Mouse (Mus musculus): ENCODE results near the gene Foxn4. TPM values are rescaled to one million over a fixed set of nuclear protein-coding genes. Genes with fewer than 3 reads are reported as not detected.
A peak's percentile ranks its signal among the peaks of the same experiment; 100 is the strongest.

The Foxn4 gene
- polyA plus RNA-seq, 1 experiment from 2014 or later = not detected

DNA sequence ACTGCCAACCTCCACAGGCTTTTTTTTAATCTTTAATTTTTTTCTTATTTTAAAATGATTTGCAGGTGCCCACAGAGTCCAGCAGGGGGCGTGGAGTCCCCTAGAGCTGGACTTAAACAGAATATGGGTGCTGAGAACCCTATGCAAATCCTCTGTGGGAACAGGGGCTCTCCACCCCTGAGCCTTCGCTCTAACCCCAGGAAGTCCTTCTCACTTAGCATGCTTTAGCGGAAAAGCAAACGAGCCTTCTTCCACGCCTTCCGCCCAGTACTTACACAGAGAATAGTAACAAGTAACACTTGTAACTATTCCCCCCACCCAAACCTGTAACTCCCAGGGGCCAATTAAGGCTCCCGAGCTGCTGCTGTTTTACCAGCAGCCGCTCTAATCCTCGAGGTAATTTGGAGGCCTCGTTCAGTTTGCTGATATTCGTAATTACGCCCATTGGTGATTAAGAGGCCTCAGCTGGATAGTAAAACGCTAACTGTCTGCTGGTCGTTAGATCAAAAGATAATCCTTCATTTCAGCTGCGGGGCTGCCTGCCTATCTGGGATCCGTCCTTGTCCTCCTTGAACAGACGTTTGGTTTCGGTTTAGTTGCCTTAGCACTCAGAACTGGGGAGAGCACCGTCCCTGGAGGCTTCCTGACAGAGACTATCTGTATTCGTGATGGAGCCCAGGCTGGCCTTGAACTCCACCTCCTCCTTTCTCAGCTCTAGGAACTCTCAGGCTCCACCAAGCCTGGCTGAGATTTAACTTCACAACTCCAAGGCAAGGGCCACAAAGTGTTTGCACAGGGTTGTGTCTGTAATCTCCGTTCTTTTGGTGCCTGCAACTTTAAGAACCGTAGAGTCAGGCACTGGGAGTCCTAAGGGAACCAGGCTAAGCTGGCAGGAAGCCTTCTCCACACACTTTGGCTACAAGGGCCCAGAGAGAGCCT is 23.4 kb upstream of the Foxn4 start:
- peak overlapping the region; percentile 43 for H3K4me2 ChIP-seq
- H3K4me1 ChIP-seq (replicated peaks) = peaks cover 7% of the 10 kb centered on the region
- no peaks in the 10 kb centered on the region for H3K36me3 ChIP-seq
- WGBS (ENCODE audit: insufficient replicate concordance) = 19% methylated on average over 22 of the region's 22 CpGs
- no peak for ATAC-seq (ENCODE audit: low read depth)
- DNase-seq = no peak
- peak overlapping the region; percentile 19 for H3K4me3 ChIP-seq (replicated peaks)
- H3K9me3 ChIP-seq (replicated peaks) = no peaks in the 10 kb centered on the region
- H3K27me3 ChIP-seq = 0 out of 2 replicates have a peak, but pooled peaks cover 2% of the 10 kb centered on the region
- H3K27ac ChIP-seq = no peak overlapping the region
- H3K9ac ChIP-seq = no peak overlapping the region

DNA sequence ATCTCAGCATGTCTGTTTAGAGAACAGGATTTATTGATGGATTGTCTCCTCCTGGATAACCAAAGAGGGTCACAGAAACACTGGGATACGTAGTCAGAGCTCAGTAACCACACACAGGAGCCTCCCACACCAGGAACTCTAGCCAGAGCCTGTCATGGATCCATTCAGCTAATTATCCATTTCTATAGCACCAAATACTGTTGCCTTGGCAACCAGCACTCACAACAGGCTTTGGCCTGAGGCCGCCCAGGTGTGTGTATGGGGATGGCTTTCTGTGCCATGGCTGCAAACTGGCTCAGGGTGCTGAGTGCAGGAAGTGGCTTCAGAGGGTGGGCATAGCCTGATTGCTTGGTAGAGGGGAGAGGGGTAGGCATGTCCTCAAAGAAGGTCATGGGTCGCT is 16.4 kb upstream of the Foxn4 start:
- Histone ChIP-seq H3K27me3 (peaks cover 15% of the 10 kb centered on the region), H3K9me3 (replicated peaks) (no peaks in the 10 kb centered on the region), H3K27ac (no peak overlapping the region), H3K9ac (no peak overlapping the region), H3K4me1 (replicated peaks) (no peaks in the 10 kb centered on the region), H3K4me2 (no peak overlapping the region), H3K36me3 (no peaks in the 10 kb centered on the region), H3K4me3 (replicated peaks) (no peak overlapping the region)
- ATAC-seq (ENCODE audit: low read depth) = no peak
- WGBS (ENCODE audit: insufficient replicate concordance) = 58% methylated on average over 3 of the region's 3 CpGs
- DNase-seq = no peak

DNA sequence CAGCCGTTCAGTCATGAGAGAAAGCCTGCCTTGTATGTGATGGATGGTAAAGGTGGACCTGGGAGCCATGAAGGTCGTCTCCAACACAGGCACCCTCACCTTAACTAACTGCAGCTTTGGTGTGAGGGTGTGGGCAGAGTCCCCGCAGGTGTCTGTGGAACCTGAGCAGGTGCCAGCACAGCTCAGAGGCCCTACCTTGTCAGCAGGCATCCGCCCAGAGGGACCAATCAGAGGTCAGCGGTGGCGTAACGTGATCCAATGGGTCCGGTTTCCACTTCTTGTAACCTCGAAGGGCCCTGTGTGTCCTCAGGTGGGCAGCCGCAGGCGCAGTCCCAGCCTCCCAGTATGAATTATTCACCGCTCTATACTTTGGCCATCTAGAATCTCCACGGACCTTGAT is 15.3 kb upstream of the Foxn4 start, which contains the start of gene Myo1h:
TSS of gene Myo1h (plus strand) at position 293 of the 400 bp plus-strand sequence.
- no peaks in the 10 kb centered on the region for H3K36me3 ChIP-seq
- no peaks in the 10 kb centered on the region for H3K4me1 ChIP-seq (replicated peaks)
- peaks cover 15% of the 10 kb centered on the region for H3K27me3 ChIP-seq
- DNase-seq = no peak
- H3K9me3 ChIP-seq (replicated peaks) = no peaks in the 10 kb centered on the region
- no peak for ATAC-seq (ENCODE audit: low read depth)
- H3K4me3 ChIP-seq (replicated peaks) = no peak within 1 kb of the TSS
- no peak within 1 kb of the TSS for H3K27ac ChIP-seq
- no peak within 1 kb of the TSS for H3K9ac ChIP-seq
- WGBS (ENCODE audit: insufficient replicate concordance) = 37% methylated on average over 13 of the region's 13 CpGs
- H3K4me2 ChIP-seq = no peak within 1 kb of the TSS

DNA sequence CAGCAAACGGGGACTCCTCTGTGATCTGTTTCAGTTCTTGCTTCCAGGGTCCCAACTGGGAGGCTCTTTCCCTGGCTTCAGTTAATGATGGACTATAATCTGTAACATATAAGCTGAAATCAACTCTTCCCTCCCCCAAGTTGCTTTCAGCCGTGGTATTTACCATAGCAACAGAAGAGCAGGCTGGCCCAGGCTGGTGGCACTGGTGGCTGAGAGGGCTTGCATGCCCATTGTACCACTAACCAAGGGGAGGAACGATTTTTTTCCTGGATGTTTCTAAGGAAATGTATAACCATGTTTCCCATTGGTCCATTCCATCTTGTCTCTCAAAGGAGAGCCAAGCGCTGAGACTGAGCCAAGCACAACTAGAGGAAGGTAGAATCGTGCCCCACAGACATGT is 14.8 kb upstream of the Foxn4 start:
- WGBS (ENCODE audit: insufficient replicate concordance) = 65% methylated on average over 5 of the region's 5 CpGs
- ATAC-seq (ENCODE audit: low read depth) (no peak), DNase-seq (no peak)
- H3K9me3 ChIP-seq (replicated peaks) = no peaks in the 10 kb centered on the region
- no peak overlapping the region for H3K9ac ChIP-seq
- H3K4me2 ChIP-seq = no peak overlapping the region
- peaks cover 15% of the 10 kb centered on the region for H3K27me3 ChIP-seq
- H3K4me3 ChIP-seq (replicated peaks) = no peak overlapping the region
- H3K27ac ChIP-seq = no peak overlapping the region
- no peaks in the 10 kb centered on the region for H3K4me1 ChIP-seq (replicated peaks)
- H3K36me3 ChIP-seq = no peaks in the 10 kb centered on the region

DNA sequence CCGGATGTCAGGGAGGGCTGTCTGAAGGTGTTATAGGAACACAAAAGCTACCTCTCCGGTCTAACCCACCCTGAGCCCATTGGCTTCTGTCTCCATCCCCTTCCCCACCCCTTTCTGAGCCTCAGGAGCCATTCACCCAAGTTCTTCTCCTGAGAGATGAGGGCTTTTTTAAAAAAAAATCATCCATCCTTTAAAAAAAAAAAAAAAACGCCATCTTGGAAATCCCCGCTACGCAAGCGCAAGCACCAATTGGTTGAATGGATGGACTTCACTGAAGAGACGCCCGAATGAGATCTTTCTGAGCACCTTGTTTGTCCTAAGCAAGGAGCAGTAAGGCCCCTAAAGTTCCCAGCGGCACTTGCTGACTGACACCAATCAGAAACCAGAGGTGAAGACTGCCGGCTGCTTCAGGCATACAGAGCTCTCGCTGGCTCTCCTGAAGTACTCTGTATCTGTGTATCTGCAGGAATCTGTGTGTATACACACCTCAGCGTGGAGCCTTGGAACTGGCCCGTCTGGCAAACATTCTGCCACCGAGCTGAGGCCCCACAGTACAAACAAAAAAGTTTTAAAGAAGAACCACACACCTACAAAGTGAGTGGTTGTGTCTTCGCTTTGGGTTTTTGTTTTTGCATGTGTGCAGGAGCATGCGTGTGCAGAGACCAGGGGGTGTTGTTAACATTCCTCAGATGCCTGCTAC is 13.4 kb upstream of the Foxn4 start:
- DNase-seq (no peak), ATAC-seq (ENCODE audit: low read depth) (no peak)
- no peak overlapping the region for H3K27ac ChIP-seq
- no peak overlapping the region for H3K4me3 ChIP-seq (replicated peaks)
- no peak overlapping the region for H3K4me2 ChIP-seq
- H3K27me3 ChIP-seq = peaks cover 15% of the 10 kb centered on the region
- WGBS (ENCODE audit: insufficient replicate concordance) = 64% methylated on average over 16 of the region's 16 CpGs
- H3K4me1 ChIP-seq (replicated peaks) = no peaks in the 10 kb centered on the region
- H3K36me3 ChIP-seq = no peaks in the 10 kb centered on the region
- H3K9ac ChIP-seq = no peak overlapping the region
- H3K9me3 ChIP-seq (replicated peaks) = no peaks in the 10 kb centered on the region

DNA sequence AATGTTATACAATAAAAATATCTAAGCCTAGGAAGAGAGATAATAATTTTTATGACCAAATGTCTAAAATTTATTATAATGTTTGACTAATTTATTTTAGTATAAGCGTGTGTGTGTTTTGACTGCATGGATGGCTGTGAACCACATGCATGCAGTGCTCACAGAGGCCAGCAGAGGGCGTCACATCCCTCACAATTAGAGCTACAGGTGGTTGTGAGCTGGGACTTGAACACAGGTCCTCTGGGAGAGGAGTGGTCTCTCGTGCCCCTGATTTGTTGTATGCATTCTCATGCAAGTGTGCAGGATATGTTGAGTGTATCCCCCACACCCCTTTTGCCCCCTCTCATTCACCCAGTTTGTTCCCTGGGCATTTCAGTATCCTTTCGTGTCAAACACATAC is 12.5 kb upstream of the Foxn4 start:
- Histone ChIP-seq H3K4me1 (replicated peaks) (no peaks in the 10 kb centered on the region), H3K9me3 (replicated peaks) (no peaks in the 10 kb centered on the region), H3K27me3 (peaks cover 15% of the 10 kb centered on the region), H3K4me2 (no peak overlapping the region), H3K9ac (no peak overlapping the region), H3K4me3 (replicated peaks) (no peak overlapping the region), H3K36me3 (no peaks in the 10 kb centered on the region), H3K27ac (no peak overlapping the region)
- no peak for ATAC-seq (ENCODE audit: low read depth)
- DNase-seq = no peak
- 54% methylated on average over 4 of the region's 4 CpGs for WGBS (ENCODE audit: insufficient replicate concordance)

DNA sequence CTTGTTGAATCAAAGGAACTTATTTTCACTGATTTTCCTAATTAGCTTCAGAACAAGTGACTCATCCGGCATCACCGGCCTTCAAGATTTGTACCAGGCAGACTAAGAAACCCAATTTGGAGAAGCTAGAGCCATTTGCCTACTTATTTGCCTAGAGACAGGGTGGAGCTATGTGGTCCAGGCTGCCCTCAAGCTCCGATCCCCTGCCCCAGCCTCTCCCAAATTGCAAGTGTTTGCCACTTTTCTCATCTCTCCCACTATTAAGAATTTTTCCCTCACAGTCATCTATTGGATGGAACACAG is 11.7 kb upstream of the Foxn4 start:
- ATAC-seq (ENCODE audit: low read depth) = no peak
- no peak for DNase-seq
- H3K4me1 ChIP-seq (replicated peaks) = no peaks in the 10 kb centered on the region
- no peak overlapping the region for H3K27ac ChIP-seq
- peaks cover 15% of the 10 kb centered on the region for H3K27me3 ChIP-seq
- no peak overlapping the region for H3K4me3 ChIP-seq (replicated peaks)
- 83% methylated on average over 3 of the region's 3 CpGs for WGBS (ENCODE audit: insufficient replicate concordance)
- H3K9me3 ChIP-seq (replicated peaks) = no peaks in the 10 kb centered on the region
- no peak overlapping the region for H3K4me2 ChIP-seq
- H3K36me3 ChIP-seq = no peaks in the 10 kb centered on the region
- H3K9ac ChIP-seq = no peak overlapping the region

DNA sequence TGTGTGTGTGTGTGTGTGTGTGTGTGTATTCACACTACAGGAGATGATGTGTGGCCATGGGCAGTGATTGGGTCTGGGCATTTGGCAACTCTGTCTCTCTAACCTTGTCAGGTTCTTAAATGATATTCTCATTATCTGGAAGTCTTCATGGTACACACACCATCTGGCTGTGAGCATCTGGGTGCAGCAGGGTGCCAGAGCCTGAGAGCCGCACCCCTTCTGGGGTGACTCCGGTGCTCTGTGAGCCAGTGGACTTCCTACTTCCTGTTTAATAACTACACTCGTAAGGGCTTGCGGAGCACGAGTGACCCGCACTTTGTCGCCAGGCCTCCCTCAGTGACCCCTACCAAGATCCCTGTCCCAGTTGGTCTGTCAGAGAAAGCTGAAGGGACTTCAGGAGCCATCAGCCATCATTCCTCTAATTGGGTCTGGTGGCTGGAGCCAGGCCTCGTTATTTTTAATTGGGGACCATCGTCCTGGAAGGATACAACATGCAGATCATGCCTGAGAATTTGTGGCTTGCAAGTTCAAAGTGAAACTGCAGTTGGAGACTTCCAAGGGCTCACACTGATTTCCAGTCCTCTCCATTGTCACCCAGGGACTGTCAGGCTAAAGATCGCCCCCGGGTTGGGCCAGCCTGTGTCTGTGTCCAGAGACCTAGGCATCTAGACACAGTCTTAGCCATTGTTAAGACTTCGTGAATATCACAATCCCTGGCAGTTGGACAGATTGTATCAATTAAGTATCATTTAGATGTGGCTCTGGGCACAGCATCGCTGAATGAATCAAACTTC is 11.2 kb upstream of the Foxn4 start:
- Histone ChIP-seq H3K27ac (no peak overlapping the region), H3K4me1 (replicated peaks) (no peaks in the 10 kb centered on the region), H3K9me3 (replicated peaks) (no peaks in the 10 kb centered on the region), H3K4me3 (replicated peaks) (no peak overlapping the region), H3K27me3 (peaks cover 15% of the 10 kb centered on the region), H3K4me2 (no peak overlapping the region), H3K36me3 (no peaks in the 10 kb centered on the region), H3K9ac (no peak overlapping the region)
- WGBS (ENCODE audit: insufficient replicate concordance) = 66% methylated on average over 13 of the region's 13 CpGs
- ATAC-seq (ENCODE audit: low read depth) (no peak), DNase-seq (no peak)

DNA sequence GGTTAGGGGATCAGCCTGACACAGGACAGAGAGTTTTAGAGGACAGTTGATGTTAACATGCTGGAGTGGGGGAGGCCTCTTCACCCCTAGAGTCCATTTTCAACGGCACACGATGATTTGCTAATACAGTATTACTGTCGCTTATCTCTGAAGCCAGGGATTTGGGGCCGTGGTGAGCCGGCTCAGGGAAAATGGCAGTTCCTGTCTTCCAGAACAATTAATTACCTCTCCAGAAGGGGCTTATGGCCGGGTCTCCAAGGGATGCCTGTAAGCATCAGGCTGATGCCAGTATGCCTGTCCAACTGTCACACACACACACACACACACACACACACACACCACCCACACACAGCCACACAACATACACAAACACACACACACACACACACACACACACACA is 8.7 kb upstream of the Foxn4 start:
- Histone ChIP-seq H3K36me3 (no peaks in the 10 kb centered on the region), H3K4me3 (replicated peaks) (no peak overlapping the region), H3K4me1 (replicated peaks) (no peaks in the 10 kb centered on the region), H3K9me3 (replicated peaks) (no peaks in the 10 kb centered on the region), H3K9ac (no peak overlapping the region), H3K27me3 (peaks cover 21% of the 10 kb centered on the region), H3K4me2 (no peak overlapping the region), H3K27ac (no peak overlapping the region)
- DNase-seq (no peak), ATAC-seq (ENCODE audit: low read depth) (no peak)
- WGBS (ENCODE audit: insufficient replicate concordance) = 34% methylated on average over 6 of the region's 6 CpGs

DNA sequence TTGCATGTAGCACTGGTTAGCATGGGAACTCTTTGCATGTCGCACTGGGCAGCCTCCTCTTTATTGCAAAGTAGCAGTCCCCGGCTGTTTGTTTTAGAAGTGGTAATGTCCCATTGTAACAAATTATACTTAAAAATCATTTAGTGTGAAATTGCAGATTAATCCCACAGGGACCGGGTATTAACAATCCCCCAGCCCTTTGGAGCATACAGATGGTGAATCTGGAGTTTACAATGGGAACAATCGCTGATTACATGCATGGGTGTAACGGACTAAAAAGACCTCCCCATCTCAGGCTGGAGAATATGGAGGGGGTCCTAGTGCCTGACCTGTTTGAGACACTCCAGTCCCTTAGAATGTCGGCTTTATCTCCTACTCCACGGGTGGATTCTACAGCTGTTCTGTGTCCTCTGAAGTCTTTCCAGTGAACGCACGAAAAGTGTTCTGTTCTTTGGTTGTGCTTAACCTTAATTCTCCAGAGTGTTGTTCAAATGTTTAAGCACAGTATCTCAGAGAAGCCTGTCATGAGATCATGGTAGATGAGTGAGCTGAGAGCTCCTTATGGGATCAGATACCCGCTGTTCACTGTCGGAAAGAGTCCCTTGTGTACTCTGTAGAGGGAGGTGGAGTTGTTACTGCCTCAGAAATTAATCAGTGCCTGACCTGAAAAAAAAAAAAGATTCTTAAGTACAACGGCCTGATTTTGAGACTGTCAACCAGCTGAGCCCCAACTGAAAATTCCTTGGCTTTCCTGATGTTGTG is 6.0 kb upstream of the Foxn4 start:
- H3K4me3 ChIP-seq (replicated peaks) = no peak overlapping the region
- no peak overlapping the region for H3K27ac ChIP-seq
- DNase-seq = no peak
- peaks cover 48% of the 10 kb centered on the region for H3K27me3 ChIP-seq
- H3K9ac ChIP-seq = no peak overlapping the region
- no peaks in the 10 kb centered on the region for H3K36me3 ChIP-seq
- no peaks in the 10 kb centered on the region for H3K9me3 ChIP-seq (replicated peaks)
- no peak overlapping the region for H3K4me2 ChIP-seq
- H3K4me1 ChIP-seq (replicated peaks) = no peaks in the 10 kb centered on the region
- 56% methylated on average over 12 of the region's 12 CpGs for WGBS (ENCODE audit: insufficient replicate concordance)
- ATAC-seq (ENCODE audit: low read depth) = no peak

DNA sequence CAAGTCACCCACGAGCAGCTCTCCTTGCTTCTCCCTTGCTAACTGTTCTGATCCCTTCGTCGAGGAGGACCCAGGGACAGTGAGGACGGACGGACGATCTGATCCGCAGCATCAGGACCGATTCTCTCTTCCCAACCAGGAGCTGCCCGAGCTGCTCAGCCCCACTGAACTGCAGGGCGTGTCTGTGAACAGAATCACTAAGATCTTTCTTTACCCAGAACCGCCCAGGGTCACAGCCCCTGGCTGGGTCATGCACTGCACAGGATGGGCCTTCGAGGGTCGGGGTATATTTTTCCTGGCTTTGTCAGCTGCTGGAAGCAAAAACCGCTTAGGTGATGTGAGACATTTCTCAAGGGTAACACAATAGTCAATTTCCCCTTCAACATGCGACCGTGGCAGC is 2.4 kb upstream of the Foxn4 start:
- Histone ChIP-seq H3K36me3 (no peaks in the 10 kb centered on the region), H3K4me3 (replicated peaks) (no peak overlapping the region), H3K4me2 (no peak overlapping the region), H3K27ac (no peak overlapping the region), H3K9ac (no peak overlapping the region), H3K9me3 (replicated peaks) (no peaks in the 10 kb centered on the region), H3K4me1 (replicated peaks) (peaks cover 3% of the 10 kb centered on the region; the same call in 1 of the 2 replicates), H3K27me3 (peaks cover 84% of the 10 kb centered on the region)
- 36% methylated on average over 16 of the region's 16 CpGs for WGBS (ENCODE audit: insufficient replicate concordance)
- ATAC-seq (ENCODE audit: low read depth) (no peak), DNase-seq (no peak)
